Mouse (Mus musculus): Measurements from ENCODE around the gene Gm12166. TPM values are rescaled to one million over a fixed set of nuclear protein-coding genes. Genes with fewer than 3 reads are reported as not detected.

The Gm12166 gene
- polyA plus RNA-seq, 1 experiment: 4.3 TPM

DNA sequence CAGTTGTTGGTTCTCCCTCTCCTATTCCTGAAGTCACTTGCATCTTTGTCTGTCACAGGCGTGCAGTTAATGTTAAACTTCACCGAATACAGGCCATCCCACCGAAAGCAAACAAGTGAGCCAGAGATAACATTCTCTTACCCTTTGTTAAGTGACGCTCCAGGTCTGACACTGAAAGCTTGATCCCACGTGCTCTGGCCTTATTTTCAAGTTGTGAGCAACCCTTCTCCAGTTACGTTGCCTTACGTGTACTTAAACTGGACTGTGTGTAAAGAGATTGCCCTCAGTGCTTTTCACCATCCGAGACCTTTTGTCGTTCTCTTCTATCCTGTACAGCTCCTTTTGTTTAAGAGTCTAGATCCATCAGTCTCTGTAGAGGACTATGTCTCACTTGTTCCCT lies 5.9 kb upstream of the Gm12166 start:
- Histone ChIP-seq H3K4me2 (ENCODE audit: low read depth) (peak overlapping the region; percentile 91), H3K4me3 (peak overlapping the region; percentile 88), H3K79me2 (ENCODE audit: control insufficient read depth, insufficient read depth) (peaks cover 36% of the 10 kb centered on the region), H3K27me3 (ENCODE audit: control insufficient read depth, insufficient read depth, insufficient read length) (no peaks in the 10 kb centered on the region), H3ac (ENCODE audit: control insufficient read depth, insufficient read length) (no peak overlapping the region), H3K36me3 (ENCODE audit: control insufficient read depth, insufficient read depth) (peaks cover 9% of the 10 kb centered on the region)
- no peak for TF ChIP-seq MAX (IDR thresholded peaks at IDR 0.05; ENCODE audit: low read depth)
- TF ChIP-seq POLR2AphosphoS2 (IDR thresholded peaks at IDR 0.05; ENCODE audit: insufficient read length, low read depth): peak; percentile 71
- TF ChIP-seq POLR2A (IDR thresholded peaks at IDR 0.05; ENCODE audit: insufficient read length, low read depth): peak; percentile 32
- no peak for TF ChIP-seq SRF (IDR thresholded peaks at IDR 0.05; ENCODE audit: control insufficient read depth, insufficient read length, low read depth)
- TF ChIP-seq TCF3 (IDR thresholded peaks at IDR 0.05; ENCODE audit: insufficient read length, low read depth): no peak

DNA sequence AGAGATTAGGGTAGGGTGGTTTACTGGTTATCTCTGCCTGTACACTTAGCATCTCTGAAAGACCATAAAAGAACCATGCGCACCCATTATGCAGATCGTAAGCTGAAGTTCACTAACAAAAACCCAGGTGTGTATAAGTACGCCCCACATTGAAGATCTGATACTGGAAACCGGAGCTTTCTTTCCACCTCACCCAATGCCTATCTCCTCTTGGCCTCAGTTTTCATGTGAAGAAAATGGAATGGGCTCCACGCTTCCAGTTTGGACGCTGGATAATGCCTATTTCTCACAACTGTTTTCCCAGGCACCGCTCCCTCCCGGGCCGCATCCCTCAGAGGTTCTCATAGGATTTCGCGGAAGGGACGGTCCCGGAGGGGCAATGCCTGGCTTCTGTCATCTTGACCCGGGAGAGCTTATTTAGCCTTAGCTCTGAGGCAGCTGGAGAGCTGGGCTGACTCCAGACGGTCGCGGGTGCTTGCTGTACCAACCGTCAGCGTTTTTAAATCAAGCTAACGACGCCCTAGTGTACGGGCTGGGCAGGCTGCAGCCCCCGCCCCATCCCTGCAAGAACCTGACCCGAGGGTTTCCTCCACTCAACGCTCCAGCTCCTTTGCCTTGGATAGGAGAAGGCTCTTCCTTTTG lies 4.8 kb upstream of the Gm12166 start:
- peak overlapping the region; percentile 91 for H3K4me2 ChIP-seq (ENCODE audit: low read depth)
- H3K4me3 ChIP-seq: peak overlapping the region; percentile 88
- peaks cover 7% of the 10 kb centered on the region for H3K36me3 ChIP-seq (ENCODE audit: control insufficient read depth, insufficient read depth)
- H3ac ChIP-seq (ENCODE audit: control insufficient read depth, insufficient read length): peak overlapping the region; percentile 76
- H3K27me3 ChIP-seq (ENCODE audit: control insufficient read depth, insufficient read depth, insufficient read length): no peaks in the 10 kb centered on the region
- H3K79me2 ChIP-seq (ENCODE audit: control insufficient read depth, insufficient read depth): peaks cover 36% of the 10 kb centered on the region
- TF ChIP-seq TCF3 (IDR thresholded peaks at IDR 0.05; ENCODE audit: insufficient read length, low read depth): no peak
- no peak for TF ChIP-seq MYOG (IDR thresholded peaks at IDR 0.05; ENCODE audit: control insufficient read depth in 1 of 3, insufficient read depth in 1 of 3, insufficient read length in 2 of 3, low read depth in 2 of 3)
- TF ChIP-seq CEBPB (IDR thresholded peaks at IDR 0.05; ENCODE audit: insufficient read depth, poor library complexity, severe bottlenecking): no peak
- TF ChIP-seq POLR2AphosphoS2 (IDR thresholded peaks at IDR 0.05; ENCODE audit: insufficient read length, low read depth): peak; percentile 12
- TF ChIP-seq POLR2A (IDR thresholded peaks at IDR 0.05; ENCODE audit: insufficient read length, low read depth): peak; percentile 37
- no peak for TF ChIP-seq MAX (IDR thresholded peaks at IDR 0.05; ENCODE audit: low read depth)

DNA sequence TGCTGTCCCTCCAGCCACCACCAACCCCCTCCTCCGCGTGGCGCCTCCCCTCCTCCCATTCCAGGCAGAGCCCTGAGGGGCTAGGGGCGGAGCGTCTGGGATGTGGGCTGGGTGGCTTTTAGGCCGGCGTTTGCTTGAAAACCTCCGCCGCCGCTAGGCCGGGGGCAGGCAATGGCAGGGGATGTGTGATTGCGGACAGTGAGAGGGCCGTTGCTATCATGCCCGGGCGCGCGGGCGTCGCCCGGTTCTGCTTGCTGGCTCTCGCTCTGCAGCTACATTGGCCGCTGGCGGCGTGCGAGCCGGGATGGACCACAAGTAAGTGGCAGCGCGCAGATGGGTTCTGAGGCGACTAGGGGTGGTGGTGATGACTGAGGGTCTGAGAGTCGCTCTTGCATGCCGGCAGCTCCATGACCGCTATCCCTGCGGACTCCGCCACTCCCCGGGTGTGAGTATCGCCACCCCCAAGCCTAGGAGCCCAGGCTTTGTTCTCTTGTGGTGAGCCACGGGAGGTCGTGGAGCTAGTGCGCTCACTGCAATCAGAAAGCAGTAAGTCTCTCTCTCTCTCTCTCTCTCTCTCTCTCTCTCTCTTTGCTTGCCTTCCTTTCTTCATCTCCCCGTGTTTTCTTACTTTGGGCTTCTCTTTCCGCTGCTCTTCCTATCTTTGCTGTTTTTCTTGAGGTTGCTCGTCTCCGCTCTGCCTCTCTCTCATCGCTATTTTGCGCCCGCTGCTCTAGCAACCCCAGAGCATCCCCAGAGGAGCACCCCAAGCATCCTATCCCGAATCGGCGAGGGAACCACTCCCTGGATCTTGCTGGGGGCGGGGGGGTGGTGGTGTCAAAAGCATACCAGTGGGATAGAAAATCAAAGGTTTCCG lies 4.0 kb upstream of the Gm12166 start, which contains the start of gene Adam19:
TSS of gene Adam19 (plus strand) at position 97 of the 874 bp plus-strand sequence.
- Histone ChIP-seq H3K4me3 (peak within 1 kb of the TSS; percentile 88), H3K36me3 (ENCODE audit: control insufficient read depth, insufficient read depth) (no peaks in the 10 kb centered on the region), H3K79me2 (ENCODE audit: control insufficient read depth, insufficient read depth) (peaks cover 36% of the 10 kb centered on the region), H3ac (ENCODE audit: control insufficient read depth, insufficient read length) (peak within 1 kb of the TSS; percentile 76), H3K27me3 (ENCODE audit: control insufficient read depth, insufficient read depth, insufficient read length) (no peaks in the 10 kb centered on the region), H3K4me2 (ENCODE audit: low read depth) (peak within 1 kb of the TSS; percentile 91)
- peak in 1 of 3 experiments; percentile 42 for TF ChIP-seq MYOD1 (IDR thresholded peaks at IDR 0.05; ENCODE audit: control insufficient read depth in 1 of 3, insufficient read length in 2 of 3, low read depth in 2 of 3)
- TF ChIP-seq POLR2AphosphoS2 (IDR thresholded peaks at IDR 0.05; ENCODE audit: insufficient read length, low read depth): peak; percentile 94
- TF ChIP-seq POLR2A (IDR thresholded peaks at IDR 0.05; ENCODE audit: insufficient read length, low read depth): peak; percentile 82
- no peak for TF ChIP-seq SRF (IDR thresholded peaks at IDR 0.05; ENCODE audit: control insufficient read depth, insufficient read length, low read depth)

DNA sequence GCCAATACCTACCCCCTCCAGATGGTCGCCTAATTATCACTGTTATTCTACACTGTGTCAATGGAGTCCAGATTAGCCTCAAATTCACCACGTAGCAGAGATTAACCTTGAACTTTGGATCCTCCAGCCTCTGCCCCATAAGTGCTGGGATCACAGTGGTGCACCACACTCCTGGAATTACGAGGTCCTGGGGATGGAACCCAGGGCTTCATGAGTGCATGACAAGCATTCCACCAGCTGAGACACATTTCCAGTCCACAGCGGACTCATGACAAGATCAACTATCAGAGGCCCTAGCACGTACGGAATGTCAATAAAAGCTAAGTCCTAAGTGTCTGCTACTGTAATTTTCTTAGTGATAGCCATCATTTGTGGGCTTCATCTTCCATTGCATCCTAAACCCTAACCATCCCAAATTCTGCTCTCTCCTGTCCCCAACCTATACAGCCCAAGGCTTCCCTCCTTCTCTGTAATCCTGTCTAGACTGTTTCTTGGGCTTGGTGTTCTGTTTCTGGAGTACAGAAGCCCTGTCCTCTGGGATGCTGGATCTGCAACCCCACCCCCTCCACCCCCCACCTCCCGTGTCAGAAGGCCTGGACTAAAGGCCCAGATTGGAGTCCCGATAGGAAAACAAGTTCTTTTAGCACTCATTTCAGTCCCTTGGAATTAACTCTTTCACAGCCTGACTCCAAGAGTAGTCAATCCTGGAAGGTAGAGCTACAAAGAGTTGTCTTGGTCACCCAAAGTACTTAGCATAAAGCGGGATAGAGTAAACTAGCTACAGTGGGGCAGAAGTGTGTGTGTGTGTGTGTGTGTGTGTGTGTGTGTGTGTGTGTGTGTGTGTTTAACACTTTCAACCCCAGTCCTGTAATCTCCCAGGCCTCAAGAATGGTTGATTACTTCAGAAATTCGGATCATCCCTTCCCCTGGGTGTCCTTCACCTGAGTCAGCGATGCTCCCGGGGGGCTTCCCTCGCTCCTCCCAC lies 3.1 kb upstream of the Gm12166 start:
- Histone ChIP-seq H3ac (ENCODE audit: control insufficient read depth, insufficient read length) (peak overlapping the region; percentile 76), H3K4me2 (ENCODE audit: low read depth) (peak overlapping the region; percentile 91), H3K36me3 (ENCODE audit: control insufficient read depth, insufficient read depth) (no peaks in the 10 kb centered on the region), H3K27me3 (ENCODE audit: control insufficient read depth, insufficient read depth, insufficient read length) (no peaks in the 10 kb centered on the region), H3K79me2 (ENCODE audit: control insufficient read depth, insufficient read depth) (peaks cover 36% of the 10 kb centered on the region), H3K4me3 (peak overlapping the region; percentile 88)
- TF ChIP-seq MYOD1 (IDR thresholded peaks at IDR 0.05; ENCODE audit: control insufficient read depth in 1 of 3, insufficient read length in 2 of 3, low read depth in 2 of 3): no peak
- TF ChIP-seq E2F4 (IDR thresholded peaks at IDR 0.05; ENCODE audit: insufficient read depth): no peak
- TF ChIP-seq SRF (IDR thresholded peaks at IDR 0.05; ENCODE audit: control insufficient read depth, insufficient read length, low read depth): no peak
- no peak for TF ChIP-seq TCF12 (IDR thresholded peaks at IDR 0.05; ENCODE audit: insufficient read depth, poor library complexity, severe bottlenecking)
- TF ChIP-seq CEBPB (IDR thresholded peaks at IDR 0.05; ENCODE audit: insufficient read depth, poor library complexity, severe bottlenecking): no peak
- no peak for TF ChIP-seq REST (IDR thresholded peaks at IDR 0.05; ENCODE audit: insufficient read depth, insufficient read length)
- TF ChIP-seq USF1 (IDR thresholded peaks at IDR 0.05; ENCODE audit: low read depth): no peak
- no peak for TF ChIP-seq TCF3 (IDR thresholded peaks at IDR 0.05; ENCODE audit: insufficient read length, low read depth)
- TF ChIP-seq POLR2A (IDR thresholded peaks at IDR 0.05; ENCODE audit: insufficient read length, low read depth): no peak
- TF ChIP-seq MAX (IDR thresholded peaks at IDR 0.05; ENCODE audit: low read depth): no peak
- TF ChIP-seq MYOG (IDR thresholded peaks at IDR 0.05; ENCODE audit: control insufficient read depth in 1 of 3, insufficient read depth in 1 of 3, insufficient read length in 2 of 3, low read depth in 2 of 3): no peak
- TF ChIP-seq POLR2AphosphoS2 (IDR thresholded peaks at IDR 0.05; ENCODE audit: insufficient read length, low read depth): no peak
